Mouse (Mus musculus): ENCODE measurements around the gene Pld2. TPM values are rescaled to one million over a fixed set of nuclear protein-coding genes. Genes with fewer than 3 reads are reported as not detected.

Pld2 gene
- total and polyA plus RNA-seq, 2 experiments from 2014 or later, result 17.7 to 64.3 TPM

DNA sequence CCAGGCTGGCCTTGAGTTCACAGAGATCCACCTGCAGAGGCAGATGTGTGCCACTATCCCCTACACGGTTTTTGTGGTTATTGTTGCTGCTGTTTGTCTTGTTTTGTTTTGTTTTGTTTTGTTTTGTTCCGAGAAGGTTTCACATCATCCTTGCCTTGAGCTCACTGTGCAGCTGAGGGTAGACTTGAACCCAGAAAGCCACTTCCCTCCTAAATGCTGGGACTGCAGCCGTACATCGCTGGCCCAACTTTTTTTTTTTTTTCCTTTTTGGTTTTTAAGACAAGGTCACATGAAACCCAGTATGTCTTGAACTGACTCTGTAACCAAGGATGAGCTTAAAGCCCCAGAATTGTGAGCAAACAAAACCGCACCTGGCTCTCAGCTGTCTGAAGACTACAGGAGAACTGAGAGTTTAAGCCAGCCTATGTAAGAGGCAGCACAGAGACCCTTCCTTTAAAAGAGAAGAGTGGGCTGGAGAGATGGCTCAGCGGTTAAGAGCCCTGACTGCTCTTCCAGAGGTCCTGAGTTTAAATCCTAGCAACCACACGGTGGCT, 32.8 kb upstream of the Pld2 start:
- 69% methylated on average over 7 of the region's 7 CpGs for WGBS
- H3K27ac ChIP-seq, result no peak overlapping the region
- H3K36me3 ChIP-seq (ENCODE audit: insufficient read depth, low read length), result no peaks in the 10 kb centered on the region
- no peak overlapping the region for H3K4me3 ChIP-seq (ENCODE audit: low read length)
- no peak overlapping the region for H3K4me2 ChIP-seq (ENCODE audit: low read depth, low read length)
- no peak for TF ChIP-seq CTCF (IDR thresholded peaks at IDR 0.05; ENCODE audit: low read depth)
- 0 out of 2 replicates have a peak, but pooled peaks cover 6% of the 10 kb centered on the region for H3K4me1 ChIP-seq (ENCODE audit: insufficient read depth, low read length)
- DNase-seq (ENCODE audit: low spot score) (no peak), ATAC-seq (no peak)
- H3K9ac ChIP-seq (replicated peaks; ENCODE audit: low read length), result no peak overlapping the region
- H3K9me3 ChIP-seq (ENCODE audit: low read length), result no peaks in the 10 kb centered on the region
- no peaks in the 10 kb centered on the region for H3K27me3 ChIP-seq (ENCODE audit: insufficient read depth, low read length)

DNA sequence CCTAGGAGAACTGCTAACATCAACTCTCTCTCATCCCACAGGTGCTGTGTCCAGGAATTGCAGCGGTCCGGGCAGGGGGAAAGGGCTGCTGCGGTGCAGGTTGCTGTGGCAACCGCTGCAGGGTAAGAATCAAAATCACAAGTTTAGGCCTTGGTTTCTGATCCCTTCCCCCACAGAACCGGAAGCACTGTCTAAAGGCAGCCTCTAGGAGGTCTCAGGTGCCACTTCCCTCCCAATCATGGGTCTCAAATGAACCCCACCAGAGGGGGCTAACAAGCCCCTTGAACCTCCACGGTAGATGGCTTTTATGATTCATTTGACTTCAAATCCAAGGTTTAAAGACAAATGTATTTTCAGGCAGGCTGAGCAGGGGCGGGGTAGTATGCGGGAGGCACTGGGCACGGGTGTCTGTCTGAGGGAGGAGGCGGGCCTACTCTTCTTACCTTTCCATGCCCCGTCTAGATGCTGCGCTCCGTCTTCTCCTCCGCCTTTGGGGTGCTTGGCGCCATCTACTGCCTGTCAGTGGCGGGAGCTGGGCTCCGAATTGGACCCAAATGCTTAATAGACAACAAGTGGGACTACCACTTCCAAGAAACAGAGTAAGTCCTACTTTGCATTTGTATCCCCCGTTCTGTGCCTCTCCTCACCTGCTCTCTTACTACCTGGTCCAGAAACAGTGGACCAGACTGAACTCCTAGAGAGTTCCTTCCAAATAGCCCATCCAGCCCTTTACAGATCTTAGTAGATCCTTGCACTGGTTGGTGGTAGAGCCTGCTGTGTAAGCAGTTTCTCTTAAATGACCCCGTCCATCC, 29.9 kb upstream of the Pld2 start:
- peak; percentile 73 for TF ChIP-seq CTCF (IDR thresholded peaks at IDR 0.05; ENCODE audit: low read depth)
- WGBS, result 5% methylated on average over 18 of the region's 19 CpGs
- Histone ChIP-seq H3K9ac (replicated peaks; ENCODE audit: low read length) (0 out of 2 replicates have a peak overlapping the region, but pooled peaks have one; percentile 9), H3K9me3 (ENCODE audit: low read length) (no peaks in the 10 kb centered on the region), H3K27me3 (ENCODE audit: insufficient read depth, low read length) (no peaks in the 10 kb centered on the region), H3K36me3 (ENCODE audit: insufficient read depth, low read length) (no peaks in the 10 kb centered on the region), H3K4me1 (ENCODE audit: insufficient read depth, low read length) (0 out of 2 replicates have a peak, but pooled peaks cover 6% of the 10 kb centered on the region), H3K27ac (no peak overlapping the region; the same call in 1 of the 2 replicates), H3K4me2 (ENCODE audit: low read depth, low read length) (peak overlapping the region; percentile 46), H3K4me3 (ENCODE audit: low read length) (peak overlapping the region; percentile 13)
- ATAC-seq, result peak; percentile 88
- DNase-seq (ENCODE audit: low spot score), result peak; percentile 79

DNA sequence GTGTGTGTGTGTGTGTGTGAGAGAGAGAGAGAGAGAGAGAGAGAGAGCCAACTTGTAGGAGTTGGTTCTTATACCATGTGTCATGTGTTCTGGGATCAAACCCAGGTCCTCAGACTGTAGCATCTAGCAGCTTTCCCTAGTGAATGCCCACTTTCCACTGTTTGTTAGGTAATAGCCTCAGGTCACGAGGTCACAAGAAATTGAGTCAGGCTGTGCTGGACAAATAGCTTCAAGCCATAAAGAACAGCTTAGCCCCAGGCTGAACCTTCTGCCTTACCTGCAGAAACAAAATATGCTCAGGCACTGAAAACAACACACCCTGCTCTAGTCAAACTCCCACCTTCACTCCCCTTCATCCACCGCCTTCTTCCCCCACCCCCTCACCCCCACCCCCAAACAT, 28.6 kb upstream of the Pld2 start:
- Histone ChIP-seq H3K36me3 (ENCODE audit: insufficient read depth, low read length) (no peaks in the 10 kb centered on the region), H3K4me1 (ENCODE audit: insufficient read depth, low read length) (0 out of 2 replicates have a peak, but pooled peaks cover 6% of the 10 kb centered on the region), H3K27me3 (ENCODE audit: insufficient read depth, low read length) (no peaks in the 10 kb centered on the region), H3K4me3 (ENCODE audit: low read length) (no peak overlapping the region), H3K27ac (no peak overlapping the region), H3K9me3 (ENCODE audit: low read length) (no peaks in the 10 kb centered on the region), H3K4me2 (ENCODE audit: low read depth, low read length) (no peak overlapping the region), H3K9ac (replicated peaks; ENCODE audit: low read length) (no peak overlapping the region)
- no peak for DNase-seq (ENCODE audit: low spot score)
- 73% methylated on average over 2 of the region's 2 CpGs for WGBS
- TF ChIP-seq CTCF (IDR thresholded peaks at IDR 0.05; ENCODE audit: low read depth), result no peak
- ATAC-seq, result no peak

DNA sequence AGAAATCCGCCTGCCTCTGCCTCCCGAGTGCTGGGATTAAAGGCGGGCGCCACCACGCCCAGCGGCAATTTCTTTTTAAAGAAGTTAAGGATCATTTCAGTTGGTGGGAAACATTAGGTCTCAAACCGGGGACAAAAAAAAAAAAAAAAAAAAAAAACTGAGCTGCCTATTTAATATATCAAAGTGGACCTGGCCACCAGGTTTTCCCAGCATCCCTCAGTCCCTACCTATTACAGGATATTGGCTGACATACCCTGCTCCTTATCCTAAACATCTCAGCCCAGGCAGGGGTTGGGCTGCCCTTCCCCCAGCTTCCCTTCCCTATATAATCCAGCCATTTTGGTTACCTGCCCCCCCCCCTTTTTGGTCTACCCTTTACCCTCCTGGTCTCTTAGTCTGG, 28.0 kb upstream of the Pld2 start:
- H3K4me3 ChIP-seq (ENCODE audit: low read length), result no peak overlapping the region
- 0 out of 2 replicates have a peak, but pooled peaks cover 6% of the 10 kb centered on the region for H3K4me1 ChIP-seq (ENCODE audit: insufficient read depth, low read length)
- no peak overlapping the region for H3K27ac ChIP-seq
- DNase-seq (ENCODE audit: low spot score) (no peak), ATAC-seq (no peak)
- no peak overlapping the region for H3K4me2 ChIP-seq (ENCODE audit: low read depth, low read length)
- H3K27me3 ChIP-seq (ENCODE audit: insufficient read depth, low read length), result no peaks in the 10 kb centered on the region
- H3K36me3 ChIP-seq (ENCODE audit: insufficient read depth, low read length), result no peaks in the 10 kb centered on the region
- H3K9ac ChIP-seq (replicated peaks; ENCODE audit: low read length), result no peak overlapping the region
- TF ChIP-seq CTCF (IDR thresholded peaks at IDR 0.05; ENCODE audit: low read depth), result no peak
- no peaks in the 10 kb centered on the region for H3K9me3 ChIP-seq (ENCODE audit: low read length)
- WGBS, result 88% methylated on average over 7 of the region's 7 CpGs

DNA sequence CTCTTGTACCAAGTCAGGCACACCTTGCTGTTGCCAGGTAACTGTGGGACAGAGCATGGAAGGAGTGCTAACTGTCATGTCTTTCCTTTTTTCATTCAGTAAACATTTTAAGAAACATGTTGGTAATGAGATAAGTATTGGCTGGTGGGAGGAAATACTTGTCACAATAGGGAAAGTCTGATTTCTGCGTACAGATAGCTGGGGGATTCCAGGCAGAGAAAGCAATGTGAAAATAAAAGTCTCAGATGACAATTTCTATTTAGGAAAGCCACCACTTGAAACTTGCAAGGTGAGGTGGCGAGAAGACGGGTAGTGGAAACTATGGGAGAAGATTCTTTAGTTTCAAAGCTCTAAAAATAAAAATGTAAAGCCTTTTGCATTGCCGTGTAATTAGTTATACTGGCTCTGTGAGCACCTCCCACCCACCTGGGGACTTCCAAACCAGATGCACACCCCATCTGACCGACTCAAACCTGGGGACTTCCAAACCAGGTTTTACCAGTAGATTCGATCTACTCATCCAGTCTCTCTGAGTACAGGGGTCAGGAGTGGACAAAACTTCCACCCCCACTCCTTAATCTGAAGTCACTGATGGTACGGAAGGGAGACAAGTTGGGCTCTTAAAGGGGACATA, 27.0 kb upstream of the Pld2 start:
- WGBS, result 80% methylated on average over 7 of the region's 7 CpGs
- Histone ChIP-seq H3K4me2 (ENCODE audit: low read depth, low read length) (no peak overlapping the region), H3K27ac (no peak overlapping the region), H3K36me3 (ENCODE audit: insufficient read depth, low read length) (no peaks in the 10 kb centered on the region), H3K4me1 (ENCODE audit: insufficient read depth, low read length) (0 out of 2 replicates have a peak, but pooled peaks cover 6% of the 10 kb centered on the region), H3K27me3 (ENCODE audit: insufficient read depth, low read length) (no peaks in the 10 kb centered on the region), H3K9me3 (ENCODE audit: low read length) (no peaks in the 10 kb centered on the region), H3K9ac (replicated peaks; ENCODE audit: low read length) (no peak overlapping the region), H3K4me3 (ENCODE audit: low read length) (no peak overlapping the region)
- ATAC-seq (no peak), DNase-seq (ENCODE audit: low spot score) (no peak)
- TF ChIP-seq CTCF (IDR thresholded peaks at IDR 0.05; ENCODE audit: low read depth), result no peak

DNA sequence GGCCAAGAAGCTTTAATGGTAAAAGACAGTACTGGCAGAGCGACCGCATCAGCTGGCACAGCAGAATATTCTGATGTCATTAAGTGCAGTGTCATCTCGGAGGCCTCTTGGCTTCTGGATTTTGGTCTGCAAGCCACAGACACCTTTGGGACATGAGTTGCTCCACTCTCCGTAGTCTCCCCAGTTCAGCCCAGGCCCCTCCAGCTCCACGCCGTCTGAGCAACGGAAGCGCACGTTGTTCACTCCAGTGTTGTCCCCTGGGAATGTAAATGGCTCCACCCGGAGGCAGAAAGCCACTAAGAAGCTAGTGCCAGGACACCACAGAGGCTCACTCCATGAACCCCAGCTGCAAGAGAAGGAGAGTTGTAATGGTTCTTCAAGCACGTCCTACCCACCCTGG, 26.3 kb upstream of the Pld2 start:
- Histone ChIP-seq H3K4me3 (ENCODE audit: low read length) (no peak overlapping the region), H3K27ac (no peak overlapping the region), H3K27me3 (ENCODE audit: insufficient read depth, low read length) (no peaks in the 10 kb centered on the region), H3K4me2 (ENCODE audit: low read depth, low read length) (no peak overlapping the region), H3K36me3 (ENCODE audit: insufficient read depth, low read length) (no peaks in the 10 kb centered on the region), H3K9me3 (ENCODE audit: low read length) (no peaks in the 10 kb centered on the region), H3K4me1 (ENCODE audit: insufficient read depth, low read length) (0 out of 2 replicates have a peak, but pooled peaks cover 6% of the 10 kb centered on the region), H3K9ac (replicated peaks; ENCODE audit: low read length) (no peak overlapping the region)
- no peak for TF ChIP-seq CTCF (IDR thresholded peaks at IDR 0.05; ENCODE audit: low read depth)
- ATAC-seq, result no peak
- 42% methylated on average over 11 of the region's 11 CpGs for WGBS
- DNase-seq (ENCODE audit: low spot score), result no peak
